Mouse (Mus musculus): ENCODE data around the gene Stk40. TPM values are rescaled to one million over a fixed set of nuclear protein-coding genes. Genes with fewer than 3 reads are reported as not detected.

Stk40 gene
- total RNA-seq (2023), result 31.3 TPM

DNA sequence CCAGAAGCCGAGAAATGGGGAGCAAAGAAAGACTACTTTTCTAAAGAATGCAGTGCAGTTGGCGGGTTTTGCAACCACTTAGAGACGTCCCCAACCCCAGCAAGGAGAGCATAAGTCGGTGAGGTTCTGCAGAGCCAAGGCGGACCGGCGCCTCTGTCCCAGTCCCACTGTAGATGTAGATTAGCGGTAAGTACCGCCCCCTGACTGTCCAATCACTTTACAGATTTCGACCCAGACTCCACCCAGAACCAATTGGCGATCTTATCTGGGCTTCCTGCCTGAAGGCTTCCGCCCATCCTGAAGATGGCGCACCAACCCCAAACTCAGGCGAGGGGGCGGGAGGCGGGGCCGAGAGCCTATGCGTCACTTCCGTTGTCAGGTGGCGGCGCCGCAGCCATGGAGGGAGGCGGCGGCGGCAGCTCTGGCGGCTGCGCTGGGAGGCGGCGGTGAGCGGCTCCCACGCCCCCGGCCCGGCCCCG, at the start of gene Stk40:
Gene Stk40 (plus strand): TSS at position 368 of the 479 bp plus-strand sequence.

DNA sequence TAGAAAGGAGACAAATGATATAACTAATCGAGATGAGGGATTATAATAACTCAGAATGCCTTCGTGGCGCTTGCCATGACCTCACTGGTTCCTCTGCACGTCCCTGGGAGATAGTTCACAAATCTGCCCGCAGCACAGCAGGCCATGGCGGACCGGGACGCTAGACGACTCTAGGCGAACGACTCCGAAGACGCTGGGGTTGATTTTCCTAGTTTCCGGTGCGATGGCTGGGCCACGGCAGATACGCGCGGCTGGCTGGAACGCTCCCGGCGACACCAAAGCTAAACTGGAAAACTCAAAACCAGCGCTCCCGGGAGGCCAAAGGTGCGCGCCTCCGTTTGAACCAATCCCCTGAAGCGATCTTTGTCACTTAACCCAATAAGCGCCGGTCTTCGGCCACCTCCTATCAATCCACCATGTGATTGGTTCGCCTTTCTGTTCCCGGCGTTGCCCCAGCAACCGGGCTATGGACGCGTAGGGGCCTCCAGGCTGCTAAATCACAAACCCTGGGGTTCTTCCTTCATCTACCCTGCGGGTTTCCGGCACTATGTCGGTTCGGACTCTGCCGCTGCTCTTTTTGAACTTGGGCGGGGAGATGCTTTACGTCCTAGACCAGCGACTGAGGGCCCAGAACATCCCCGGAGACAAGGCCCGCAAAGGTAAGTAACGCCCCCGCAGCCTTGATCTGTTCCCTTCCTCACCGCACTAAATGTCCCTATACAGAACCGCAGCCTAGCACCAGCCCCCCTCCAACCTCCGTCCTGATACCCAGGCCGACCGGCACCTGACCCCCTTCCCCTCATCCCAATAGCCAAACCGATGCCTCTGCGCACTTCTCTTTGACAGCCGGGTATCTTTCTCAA, 45.4 kb upstream of the Stk40 start, which contains the start of gene Oscp1:
Gene Oscp1 (plus strand): TSS at position 432 of the 863 bp plus-strand sequence.

DNA sequence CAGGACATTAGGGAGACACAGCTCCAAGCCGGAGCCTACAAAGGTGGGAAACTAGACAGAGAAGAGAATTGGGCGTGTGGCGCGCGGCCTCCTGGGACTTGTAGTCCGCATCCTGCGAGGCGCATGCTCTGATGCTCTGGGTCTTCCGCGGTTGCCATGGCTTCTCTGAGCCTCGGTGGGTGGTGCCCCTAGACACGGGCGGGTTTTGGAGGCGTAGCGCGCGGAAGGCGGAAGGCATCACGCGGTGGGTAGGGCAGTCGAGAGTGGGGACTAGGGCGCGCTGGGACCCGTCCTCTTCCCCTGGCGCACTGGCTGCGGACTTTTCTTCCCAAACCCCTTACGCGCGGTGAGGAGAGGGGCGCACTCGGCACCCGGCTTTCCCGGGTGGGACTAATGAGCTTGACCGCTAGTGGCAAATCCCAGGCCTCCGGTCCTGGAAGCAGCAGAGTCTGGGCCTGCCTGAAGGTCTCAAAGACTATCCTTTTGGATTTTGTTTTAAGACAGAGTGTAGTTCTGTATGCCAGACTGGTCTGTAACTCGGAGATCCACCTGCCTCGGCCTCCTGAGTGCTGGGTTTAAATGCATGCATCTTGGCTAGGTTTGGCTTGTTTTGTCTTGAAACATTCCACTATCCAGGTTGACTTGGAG, 7.2 kb upstream of the Stk40 start, which contains the start of gene Lsm10:
Gene Lsm10 (plus strand): TSS at position 160 of the 648 bp plus-strand sequence.

DNA sequence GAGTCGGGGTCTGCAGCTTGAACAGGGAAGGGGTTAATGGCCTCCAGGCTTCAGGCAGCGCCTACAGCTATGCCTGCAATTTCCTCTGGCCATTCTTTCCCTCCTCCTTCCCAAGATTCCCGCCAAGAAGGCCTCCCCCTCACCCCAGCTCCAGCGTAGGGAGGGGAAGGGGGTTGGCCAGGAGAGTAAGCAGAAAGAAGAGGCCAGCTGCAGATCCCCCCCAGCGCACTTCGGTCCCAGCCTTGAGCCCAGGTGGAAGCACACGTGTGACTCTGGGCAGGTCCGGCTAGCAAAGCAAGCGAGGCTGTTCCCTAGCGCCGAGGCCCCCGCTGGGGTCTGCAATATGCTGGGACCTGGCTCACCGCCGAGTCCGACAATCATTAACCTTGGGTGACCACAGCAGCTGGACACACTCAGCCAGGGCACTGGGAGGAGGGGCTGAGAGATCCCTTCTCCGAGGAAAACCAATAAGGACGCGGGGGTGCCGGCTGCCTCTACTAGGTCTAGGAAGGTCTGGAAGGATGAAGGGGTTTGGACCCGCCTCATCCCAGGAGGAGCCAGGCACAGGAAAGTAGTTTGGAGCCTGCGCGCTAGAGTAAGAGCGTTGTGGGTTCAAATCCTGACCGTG, 43.9 kb downstream of the Stk40 start, which contains the start of gene Eva1b:
Gene Eva1b (plus strand): TSS at position 212 of the 628 bp plus-strand sequence.

DNA sequence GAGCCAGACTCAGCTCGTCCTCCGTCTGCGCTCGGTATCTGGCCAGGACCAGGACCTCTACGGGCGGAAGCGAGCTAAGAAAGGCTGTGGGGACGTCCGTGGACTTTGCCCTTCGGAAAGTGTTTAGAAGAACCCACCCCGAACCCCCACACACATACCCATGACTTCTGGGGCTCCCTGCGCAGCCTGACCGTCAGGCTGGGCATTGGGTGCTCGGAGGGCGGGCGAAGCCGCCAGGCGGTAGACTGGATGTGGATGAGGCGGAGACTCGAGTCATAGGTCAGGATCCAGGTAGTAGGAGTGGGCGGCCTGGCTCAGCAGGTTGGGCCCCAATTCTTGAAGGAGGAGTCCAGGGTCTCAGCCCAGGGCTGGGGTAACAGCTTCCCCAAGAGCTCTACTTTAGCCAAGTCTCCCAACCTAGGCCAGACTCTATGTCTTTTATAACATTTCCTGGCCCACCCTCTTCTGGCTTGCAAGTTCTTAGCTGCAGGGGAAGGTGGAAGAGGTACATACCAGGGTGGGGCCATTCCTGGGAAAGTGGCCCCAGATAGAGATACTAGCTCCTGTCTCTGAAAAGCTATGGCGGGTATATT, 59.4 kb downstream of the Stk40 start, which contains the start of gene Sh3d21:
Gene Sh3d21 (minus strand): TSS at position 425 of the 593 bp plus-strand sequence.

Other genes with a start within 250 kb of the Stk40 start
- gene Csf3r, start 79.4 kb upstream of the Stk40 start, total RNA-seq (2023), result 4.3 TPM
- 46.9 TPM for gene Mrps15, start 57.0 kb upstream of the Stk40 start, total RNA-seq (2023)
- not detected for gene Oscp1, start 45.4 kb upstream of the Stk40 start, total RNA-seq (2023)
- 14.5 TPM for gene Lsm10, start 7.3 kb upstream of the Stk40 start, total RNA-seq (2023)
- 17.0 TPM for gene Eva1b, start 43.8 kb downstream of the Stk40 start, total RNA-seq (2023)
- gene Sh3d21, start 59.5 kb downstream of the Stk40 start, total RNA-seq (2023), result 1.5 TPM
- gene Thrap3, start 98.8 kb downstream of the Stk40 start, total RNA-seq (2023), result 559 TPM
- gene Map7d1, start 152.4 kb downstream of the Stk40 start, total RNA-seq (2023), result 59.6 TPM
- gene Trappc3, start 158.4 kb downstream of the Stk40 start, total RNA-seq (2023), result 31.5 TPM
- not detected for gene Col8a2, start 182.8 kb downstream of the Stk40 start, total RNA-seq (2023)
- gene Adprhl2, start 217.7 kb downstream of the Stk40 start, total RNA-seq (2023), result 41.8 TPM
- not detected for gene Tekt2, start 221.7 kb downstream of the Stk40 start, total RNA-seq (2023)